8 mouse cellular contexts compared by ENCODE assay signal in the genomic region with DNA sequence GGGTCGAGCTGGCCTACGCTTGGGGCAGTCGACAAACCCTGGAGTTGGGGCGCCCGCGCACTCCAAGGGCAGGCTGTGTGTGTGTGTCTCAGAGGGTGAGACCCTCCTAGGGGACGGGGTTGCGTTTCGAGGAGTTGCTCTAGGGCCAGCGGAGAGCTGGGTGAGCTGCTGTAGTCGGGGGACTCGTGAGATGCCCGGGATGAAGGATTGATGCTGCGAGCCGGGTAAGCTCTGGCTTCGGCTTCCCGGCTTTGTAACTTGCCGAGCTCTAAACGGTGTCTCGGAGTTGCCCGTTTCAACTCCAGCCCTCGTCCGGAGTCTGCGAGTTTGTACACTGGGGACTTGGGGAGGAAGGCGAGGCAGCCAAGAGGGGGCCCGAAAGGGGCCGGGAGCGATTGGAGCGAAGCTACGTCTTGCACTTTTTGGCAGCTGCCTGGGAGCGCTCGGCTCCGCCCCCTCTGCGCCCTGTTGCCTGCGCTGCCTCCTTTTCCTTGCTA. TPM values are rescaled to one million over a fixed set of nuclear protein-coding genes. Genes with fewer than 3 reads are reported as not detected.
A peak's percentile ranks its signal among the peaks of the same experiment; 100 is the strongest.
DNase-seq lines count a peak whose midpoint lies in the region; ATAC-seq and TF ChIP-seq lines count a peak whose summit lies in the region.

No protein-coding gene starts in this region.

- peak; percentile 67 for ATAC-seq in common myeloid progenitor, adult 5-6 weeks (replicated peaks; ENCODE audit: low read depth, poor library complexity, severe bottlenecking)
- peak; percentile 68 for ATAC-seq in hindbrain, postnatal 0 days

- H3K36me3 ChIP-seq in hindbrain, postnatal 0 days (ENCODE audit: insufficient read depth, low read length) = peaks cover 7% of the 10 kb centered on the region; the same call in 1 of the 2 replicates
- peaks cover 21% of the 10 kb centered on the region for H3K36me3 ChIP-seq in megakaryocyte, embryonic 14.5 days (replicated peaks; ENCODE audit: low read length)

- TF ChIP-seq CTCF in gastrocnemius, adult 2 months (IDR thresholded peaks at IDR 0.05) = no peak
- TF ChIP-seq CTCF in hindbrain, postnatal 0 days (IDR thresholded peaks at IDR 0.05; ENCODE audit: low read depth) = no peak

- peak overlapping the region; percentile 95 for H3K9ac ChIP-seq in hindbrain, postnatal 0 days (replicated peaks; ENCODE audit: low read length)

- under 1% methylated on average over 35 of the region's 35 CpGs for WGBS in hindbrain, postnatal 0 days

- H3K4me2 ChIP-seq in hindbrain, postnatal 0 days (ENCODE audit: low read depth, low read length) = peak overlapping the region; percentile 93

- peak overlapping the region; percentile 88 for H3K4me3 ChIP-seq in gastrocnemius, adult 2 months
- H3K4me3 ChIP-seq in hindbrain, postnatal 0 days (ENCODE audit: low read length) = peak overlapping the region; percentile 68
- peak overlapping the region; percentile 97 for H3K4me3 ChIP-seq in megakaryocyte, embryonic 14.5 days (replicated peaks)

- no peaks in the 10 kb centered on the region for H3K4me1 ChIP-seq in hindbrain, postnatal 0 days (ENCODE audit: insufficient read depth, low read length)
- H3K4me1 ChIP-seq in megakaryocyte, embryonic 14.5 days = peaks cover 15% of the 10 kb centered on the region

- peak; percentile 89 for DNase-seq in ZHBTc4 (ENCODE audit: low read depth, low spot score)
- DNase-seq in gastrocnemius, adult 2 months = peak; percentile 79
- DNase-seq in hindbrain, postnatal 0 days (ENCODE audit: low spot score) = peak; percentile 84
- peak; percentile 28 to 34 for DNase-seq in left cerebral cortex, adult 8-10 months (ENCODE audit: low spot score in 2 of 2)
- peak; percentile 34 to 36 for DNase-seq in right cerebral cortex, postnatal 36 days (ENCODE audit: low spot score in 2 of 2)
- DNase-seq in urinary bladder, postnatal 4 days (ENCODE audit: low spot score in 2 of 2) = peak; percentile 72 to 82

- intact Hi-C loops in gastrocnemius, adult 2 months (cut with DNase I) = loop anchor here (5.0 kb wide), 3 partner anchors 35 to 225 kb away; no protein-coding TSS in a partner anchor

- H3K27me3 ChIP-seq in hindbrain, postnatal 0 days (ENCODE audit: insufficient read depth, low read length) = no peaks in the 10 kb centered on the region
- peaks cover 15% of the 10 kb centered on the region for H3K27me3 ChIP-seq in megakaryocyte, embryonic 14.5 days (replicated peaks)

- H3K9me3 ChIP-seq in hindbrain, postnatal 0 days (ENCODE audit: low read length) = no peaks in the 10 kb centered on the region
- no peaks in the 10 kb centered on the region for H3K9me3 ChIP-seq in megakaryocyte, embryonic 14.5 days

- H3K27ac ChIP-seq in gastrocnemius, adult 2 months = peak overlapping the region; percentile 83
- peak overlapping the region; percentile 97 for H3K27ac ChIP-seq in hindbrain, postnatal 0 days

RNA-seq across cellular contexts. Expression of a gene that starts 6.6 kb away (rescaled TPM):
- total RNA-seq in common myeloid progenitor, adult 5-6 weeks (2017) = 68.1 and 77.3 TPM in 2 replicates
- total RNA-seq in gastrocnemius, adult 2 months (2021) = 10 to 100 TPM; 11.6 to 12.7 TPM
- 28.1 and 32.6 TPM in 2 replicates for total RNA-seq in hindbrain, postnatal 0 days (2014; rRNA removed)
- polyA plus RNA-seq in hindbrain, postnatal 0 days (2015; fragmentation: Nextera tagmentation; extraction: Ambion mirVana) = 13.5 and 14.1 TPM in 2 replicates
- 10 to 100 TPM; 27.9 to 32.1 (median 30.4) TPM for total RNA-seq in left cerebral cortex, adult 8-10 months (2022)
- polyA plus RNA-seq in megakaryocyte, embryonic 14.5 days (2012; ENCODE audit: insufficient read depth, low replicate concordance) = 0.17 TPM in 1 of 2 replicates, not detected in the other

Comparison
In these comparisons a context has a peak if more than half of its experiments do, and no peak if none do; other contexts are left out.
1. Peak in every context shown above with its lines: DNase-seq, ATAC-seq, H3K4me3 ChIP-seq and H3K27ac ChIP-seq.
2. DNase-seq: peak in every context shown above with its lines; median percentile 89 in ZHBTc4; 84 in hindbrain, postnatal 0 days; 79 in gastrocnemius, adult 2 months; 77 in urinary bladder, postnatal 4 days; 35 in right cerebral cortex, postnatal 36 days; 31 in left cerebral cortex, adult 8-10 months.